Mouse (Mus musculus): Measurements from ENCODE around the gene Endod1. TPM values are rescaled to one million over a fixed set of nuclear protein-coding genes. Genes with fewer than 3 reads are reported as not detected.
A peak's percentile ranks its signal among the peaks of the same experiment; 100 is the strongest.

Endod1 gene
- polyA plus RNA-seq (2015; fragmentation: Nextera tagmentation; extraction: Ambion mirVana): 21.3 and 26.3 TPM in 2 replicates

DNA sequence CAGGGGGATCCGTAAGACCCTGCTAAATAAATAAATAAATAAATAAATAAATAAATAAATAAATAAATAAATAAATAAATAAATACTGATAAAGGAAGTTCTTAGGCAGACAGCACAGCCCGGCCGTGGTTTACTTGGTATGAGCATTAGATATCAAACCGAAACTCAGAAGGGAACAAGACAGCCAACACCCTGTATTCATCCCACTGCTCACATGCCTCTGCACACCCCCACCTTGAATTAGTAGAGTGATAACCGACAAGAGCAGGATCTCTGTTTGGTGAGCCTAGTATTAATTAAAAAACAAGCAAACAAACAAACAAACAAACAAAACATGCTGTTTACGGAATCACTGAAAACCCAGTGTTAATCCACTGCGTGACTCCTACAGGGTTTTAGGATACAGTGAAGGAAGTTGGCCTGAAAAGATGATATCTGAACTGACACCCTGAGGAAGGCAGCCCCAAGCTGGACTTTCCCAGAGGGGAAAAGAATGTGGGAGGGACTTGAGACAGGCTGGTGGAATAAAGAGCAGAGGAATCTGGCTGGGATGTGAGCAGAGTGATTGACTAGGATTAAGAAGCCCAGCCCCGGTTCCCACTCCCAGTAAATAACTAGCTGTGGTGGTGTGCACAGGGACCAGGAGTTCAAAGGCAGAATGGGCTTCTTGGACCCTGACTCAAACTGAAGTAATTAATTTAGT, at the start of gene Endod1:
Endod1 (minus strand) TSS at position 155 of the 703 bp plus-strand sequence.
- Histone ChIP-seq H3K4me3 (replicated peaks) (peak within 1 kb of the TSS; percentile 76), H3K9ac (peak within 1 kb of the TSS; percentile 76), H3K4me1 (peaks cover 22% of the 10 kb centered on the region), H3K27me3 (replicated peaks) (no peaks in the 10 kb centered on the region), H3K4me2 (peak within 1 kb of the TSS; percentile 95), H3K27ac (peak within 1 kb of the TSS; percentile 87), H3K9me3 (no peaks in the 10 kb centered on the region), H3K36me3 (no peaks in the 10 kb centered on the region)
- ATAC-seq (ENCODE audit: insufficient read depth, low FRiP score, low read depth): peak; percentile 53
- 5% methylated on average over 8 of the region's 8 CpGs for WGBS

DNA sequence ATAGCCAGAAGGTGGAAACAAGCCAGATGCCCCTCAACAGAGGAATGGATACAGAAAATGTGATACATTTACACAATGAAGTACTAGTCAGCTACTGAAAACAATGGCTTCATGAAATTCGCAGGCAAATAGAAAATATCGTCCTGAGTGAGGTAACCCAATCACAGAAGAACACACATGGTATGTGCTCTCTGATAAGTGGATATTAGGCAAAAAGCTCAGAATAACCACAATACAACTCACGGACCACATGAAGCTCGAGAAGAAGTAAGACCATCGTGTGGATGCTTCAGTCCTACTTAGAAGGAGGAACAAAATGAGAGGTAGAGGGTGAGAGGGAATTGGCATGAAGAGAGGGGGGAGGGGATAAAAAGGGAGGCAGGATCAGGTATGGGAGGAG, 27.8 kb upstream of the Endod1 start:
- Histone ChIP-seq H3K9me3 (no peaks in the 10 kb centered on the region), H3K36me3 (no peaks in the 10 kb centered on the region), H3K4me2 (no peak overlapping the region), H3K27ac (no peak overlapping the region), H3K27me3 (replicated peaks) (no peaks in the 10 kb centered on the region), H3K4me1 (no peaks in the 10 kb centered on the region), H3K9ac (no peak overlapping the region), H3K4me3 (replicated peaks) (no peak overlapping the region)
- WGBS: 88% methylated on average over 5 of the region's 5 CpGs
- ATAC-seq (ENCODE audit: insufficient read depth, low FRiP score, low read depth): no peak

DNA sequence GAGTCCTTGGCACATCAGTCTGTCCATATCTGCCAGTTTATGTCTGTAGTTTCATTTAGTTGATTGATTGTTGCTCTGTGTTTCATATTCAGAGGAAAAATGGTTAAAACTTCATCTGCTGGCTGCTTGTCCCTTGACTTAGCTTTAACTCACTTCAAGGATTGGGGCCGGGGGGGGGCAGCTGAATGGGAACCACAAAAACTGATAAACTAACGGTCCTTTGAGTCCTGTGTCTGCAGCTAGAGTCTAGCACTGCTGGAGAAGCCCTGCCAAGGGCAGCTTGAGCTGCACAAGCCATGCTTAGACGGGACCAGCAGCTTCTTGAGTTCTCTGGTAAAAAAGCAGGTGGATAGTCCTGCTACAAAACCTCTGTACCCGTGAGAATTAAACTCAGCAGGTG, 26.7 kb upstream of the Endod1 start:
- Histone ChIP-seq H3K4me2 (no peak overlapping the region), H3K4me1 (no peaks in the 10 kb centered on the region), H3K27me3 (replicated peaks) (no peaks in the 10 kb centered on the region), H3K9ac (no peak overlapping the region), H3K9me3 (no peaks in the 10 kb centered on the region), H3K27ac (no peak overlapping the region), H3K36me3 (no peaks in the 10 kb centered on the region), H3K4me3 (replicated peaks) (no peak overlapping the region)
- 58% methylated on average over 4 of the region's 4 CpGs for WGBS
- no peak for ATAC-seq (ENCODE audit: insufficient read depth, low FRiP score, low read depth)

DNA sequence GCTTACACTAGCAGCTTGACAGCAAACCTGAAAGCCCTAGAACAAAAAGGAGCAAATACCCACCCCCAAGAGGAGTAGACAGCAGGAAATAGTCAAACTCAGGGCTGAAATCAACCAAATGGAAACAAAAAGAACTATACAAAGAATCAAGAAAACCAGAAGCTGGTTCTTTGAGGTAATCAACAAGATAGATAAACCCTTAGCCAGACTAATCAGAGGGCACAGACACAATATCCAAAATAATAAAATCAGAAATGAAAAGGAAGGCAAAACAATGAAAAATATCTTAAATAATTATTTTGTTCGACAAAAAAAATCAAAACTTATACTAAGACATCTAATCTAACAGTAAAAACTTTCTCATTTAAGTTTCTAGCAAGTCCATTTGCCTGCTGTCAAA, 24.7 kb upstream of the Endod1 start:
- Histone ChIP-seq H3K27ac (no peak overlapping the region), H3K4me1 (no peaks in the 10 kb centered on the region), H3K27me3 (replicated peaks) (no peaks in the 10 kb centered on the region), H3K4me3 (replicated peaks) (no peak overlapping the region), H3K9ac (no peak overlapping the region), H3K4me2 (no peak overlapping the region), H3K36me3 (no peaks in the 10 kb centered on the region), H3K9me3 (no peaks in the 10 kb centered on the region)
- 83% methylated on average over 1 of the region's 1 CpGs for WGBS
- ATAC-seq (ENCODE audit: insufficient read depth, low FRiP score, low read depth): no peak

DNA sequence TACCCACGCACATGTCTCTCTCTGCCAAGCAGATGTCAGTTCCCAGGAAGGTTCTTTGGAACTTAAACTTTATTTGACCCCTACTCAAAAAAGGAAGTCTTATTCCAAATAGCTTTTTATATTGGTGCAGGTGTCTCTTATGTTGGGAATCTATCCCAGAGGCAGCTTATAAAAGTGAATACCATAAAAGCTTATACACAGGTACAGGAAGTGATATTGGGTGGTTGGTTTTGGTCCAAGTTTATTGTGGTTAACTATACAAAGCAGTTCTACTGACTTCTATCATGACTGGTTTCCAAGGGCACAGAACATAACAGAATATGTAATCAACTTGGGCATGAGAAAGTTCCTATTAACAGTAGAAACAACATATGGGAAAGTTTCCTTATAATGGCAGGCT, 20.8 kb upstream of the Endod1 start:
- ATAC-seq (ENCODE audit: insufficient read depth, low FRiP score, low read depth): no peak
- no peaks in the 10 kb centered on the region for H3K9me3 ChIP-seq
- H3K4me2 ChIP-seq: no peak overlapping the region
- H3K36me3 ChIP-seq: no peaks in the 10 kb centered on the region
- no peak overlapping the region for H3K27ac ChIP-seq
- 69% methylated on average over 1 of the region's 1 CpGs for WGBS
- no peaks in the 10 kb centered on the region for H3K27me3 ChIP-seq (replicated peaks)
- no peak overlapping the region for H3K9ac ChIP-seq
- no peak overlapping the region for H3K4me3 ChIP-seq (replicated peaks)
- no peaks in the 10 kb centered on the region for H3K4me1 ChIP-seq

DNA sequence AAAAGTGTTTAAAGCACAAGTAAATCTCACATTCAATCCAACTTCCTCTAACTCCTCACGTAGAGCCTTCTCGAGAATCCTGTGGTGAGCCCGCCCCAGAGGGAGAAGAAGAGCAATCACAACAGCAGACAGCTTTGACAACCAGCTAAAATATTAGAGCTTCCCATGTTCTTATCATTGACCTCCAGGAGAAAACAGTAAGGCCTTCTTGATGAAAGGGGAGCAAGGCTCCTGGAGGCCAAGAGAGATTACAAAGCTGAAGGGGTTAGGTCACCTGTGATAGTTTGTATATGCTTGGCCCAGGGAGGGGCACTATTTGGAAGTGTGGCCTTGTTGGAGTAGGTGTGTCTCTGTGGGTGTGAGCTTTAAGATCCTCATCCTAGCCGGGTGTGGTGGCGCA, 19.1 kb upstream of the Endod1 start:
- Histone ChIP-seq H3K9me3 (no peaks in the 10 kb centered on the region), H3K36me3 (no peaks in the 10 kb centered on the region), H3K27me3 (replicated peaks) (no peaks in the 10 kb centered on the region), H3K27ac (no peak overlapping the region), H3K9ac (no peak overlapping the region), H3K4me3 (replicated peaks) (no peak overlapping the region), H3K4me2 (no peak overlapping the region), H3K4me1 (no peaks in the 10 kb centered on the region)
- no peak for ATAC-seq (ENCODE audit: insufficient read depth, low FRiP score, low read depth)
- 89% methylated on average over 5 of the region's 5 CpGs for WGBS

DNA sequence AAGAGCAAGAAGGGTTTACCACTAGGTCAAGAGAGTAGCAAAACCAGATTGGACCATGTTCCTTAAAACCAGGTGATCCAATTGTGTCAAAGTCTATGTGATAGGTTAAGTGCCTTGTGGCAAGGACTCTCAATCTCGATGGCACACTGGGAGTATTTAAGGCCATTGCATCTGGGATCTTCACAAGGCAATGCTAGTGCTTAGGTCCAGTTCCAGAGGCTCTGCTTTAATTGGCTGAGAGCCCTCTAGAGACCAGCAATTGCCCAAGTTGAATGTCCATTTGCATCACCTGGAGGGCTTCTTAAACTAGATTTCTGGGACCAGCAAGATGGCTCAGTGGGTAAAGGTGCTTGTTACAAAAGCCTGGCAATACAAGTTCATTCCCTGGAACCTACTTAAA, 17.6 kb upstream of the Endod1 start:
- WGBS: 95% methylated on average over 1 of the region's 1 CpGs
- no peak overlapping the region for H3K9ac ChIP-seq
- H3K27ac ChIP-seq: no peak overlapping the region
- ATAC-seq (ENCODE audit: insufficient read depth, low FRiP score, low read depth): no peak
- no peak overlapping the region for H3K4me3 ChIP-seq (replicated peaks)
- H3K4me2 ChIP-seq: no peak overlapping the region
- H3K36me3 ChIP-seq: no peaks in the 10 kb centered on the region
- no peaks in the 10 kb centered on the region for H3K4me1 ChIP-seq
- no peaks in the 10 kb centered on the region for H3K27me3 ChIP-seq (replicated peaks)
- no peaks in the 10 kb centered on the region for H3K9me3 ChIP-seq

DNA sequence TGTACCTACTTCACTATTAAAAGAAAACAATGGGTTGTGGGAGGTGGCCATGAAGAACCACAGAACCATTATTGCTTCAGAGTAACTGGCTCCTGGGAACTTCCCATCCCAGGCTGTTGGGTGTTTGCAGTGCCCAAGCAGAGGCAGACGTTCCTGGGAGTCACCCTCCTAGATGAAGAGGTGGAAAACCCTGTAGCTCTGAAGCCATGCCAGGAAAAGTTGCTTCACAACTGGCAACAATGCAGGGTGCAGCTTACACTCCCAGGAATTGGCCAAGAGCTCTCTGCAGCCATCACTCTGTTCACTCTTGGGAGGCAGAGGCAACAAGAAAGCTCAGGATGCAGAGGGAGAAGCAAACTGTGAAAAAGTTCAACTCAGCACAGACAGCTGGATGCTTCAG, 16.8 kb upstream of the Endod1 start:
- no peaks in the 10 kb centered on the region for H3K27me3 ChIP-seq (replicated peaks)
- H3K36me3 ChIP-seq: no peaks in the 10 kb centered on the region
- H3K9ac ChIP-seq: no peak overlapping the region
- no peak overlapping the region for H3K27ac ChIP-seq
- H3K4me1 ChIP-seq: no peaks in the 10 kb centered on the region
- no peak overlapping the region for H3K4me3 ChIP-seq (replicated peaks)
- 52% methylated on average over 1 of the region's 1 CpGs for WGBS
- H3K9me3 ChIP-seq: no peaks in the 10 kb centered on the region
- no peak overlapping the region for H3K4me2 ChIP-seq
- ATAC-seq (ENCODE audit: insufficient read depth, low FRiP score, low read depth): no peak

DNA sequence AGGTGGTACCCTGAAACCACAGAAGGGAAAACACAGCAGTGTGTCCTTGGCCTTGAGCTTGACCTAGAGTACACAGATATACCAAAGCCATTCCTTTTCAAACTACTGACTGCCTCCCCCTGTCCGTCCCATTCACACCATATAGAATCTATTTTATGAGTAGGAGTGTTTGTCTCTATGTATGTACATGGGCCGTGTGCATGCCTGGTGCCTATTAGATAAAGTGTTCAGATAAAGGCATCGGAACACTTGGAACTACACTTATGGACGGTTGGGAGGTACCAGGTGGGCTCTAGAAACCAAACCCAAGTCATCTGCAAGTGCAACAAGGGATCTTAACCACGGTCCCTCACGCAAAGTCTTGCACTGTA, 16.1 kb upstream of the Endod1 start:
- ATAC-seq (ENCODE audit: insufficient read depth, low FRiP score, low read depth): no peak
- Histone ChIP-seq H3K4me1 (no peaks in the 10 kb centered on the region), H3K4me3 (replicated peaks) (no peak overlapping the region), H3K36me3 (no peaks in the 10 kb centered on the region), H3K27ac (no peak overlapping the region), H3K27me3 (replicated peaks) (no peaks in the 10 kb centered on the region), H3K4me2 (no peak overlapping the region), H3K9ac (no peak overlapping the region), H3K9me3 (no peaks in the 10 kb centered on the region)
- WGBS: 91% methylated on average over 6 of the region's 6 CpGs

DNA sequence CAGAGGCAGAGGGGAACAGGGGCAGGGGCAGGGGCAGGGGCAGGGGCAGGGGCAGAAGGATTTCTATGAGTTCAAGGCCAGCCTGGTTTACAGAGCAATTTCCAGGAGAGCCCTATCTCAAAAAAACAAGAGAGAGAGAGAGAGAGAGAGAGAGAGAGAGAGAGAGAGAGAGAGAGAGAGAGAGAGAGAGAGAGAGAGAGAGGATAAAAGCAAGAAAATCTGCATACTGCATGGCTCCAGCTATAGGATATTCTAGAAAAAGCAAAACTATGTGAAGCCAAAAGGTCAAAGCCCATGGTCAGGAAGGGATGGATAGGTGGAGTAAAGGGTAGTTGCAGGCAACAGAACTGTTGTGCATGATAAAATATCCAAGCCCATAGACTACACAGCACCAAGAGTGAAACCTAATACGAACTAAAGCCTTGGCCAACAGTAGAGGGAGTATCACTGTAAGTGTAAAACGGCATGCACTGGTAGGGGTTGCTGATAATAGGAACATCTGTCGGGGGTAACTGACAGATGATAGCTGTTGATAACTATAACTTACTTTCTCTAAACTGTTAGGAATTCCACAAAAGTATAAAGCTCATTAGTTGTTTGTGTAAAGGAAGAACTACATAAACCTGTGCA, 15.6 kb upstream of the Endod1 start:
- Histone ChIP-seq H3K4me3 (replicated peaks) (no peak overlapping the region), H3K9ac (no peak overlapping the region), H3K27ac (no peak overlapping the region), H3K36me3 (no peaks in the 10 kb centered on the region), H3K4me2 (no peak overlapping the region), H3K4me1 (no peaks in the 10 kb centered on the region), H3K27me3 (replicated peaks) (no peaks in the 10 kb centered on the region), H3K9me3 (no peaks in the 10 kb centered on the region)
- ATAC-seq (ENCODE audit: insufficient read depth, low FRiP score, low read depth): no peak
- 67% methylated on average over 3 of the region's 3 CpGs for WGBS

DNA sequence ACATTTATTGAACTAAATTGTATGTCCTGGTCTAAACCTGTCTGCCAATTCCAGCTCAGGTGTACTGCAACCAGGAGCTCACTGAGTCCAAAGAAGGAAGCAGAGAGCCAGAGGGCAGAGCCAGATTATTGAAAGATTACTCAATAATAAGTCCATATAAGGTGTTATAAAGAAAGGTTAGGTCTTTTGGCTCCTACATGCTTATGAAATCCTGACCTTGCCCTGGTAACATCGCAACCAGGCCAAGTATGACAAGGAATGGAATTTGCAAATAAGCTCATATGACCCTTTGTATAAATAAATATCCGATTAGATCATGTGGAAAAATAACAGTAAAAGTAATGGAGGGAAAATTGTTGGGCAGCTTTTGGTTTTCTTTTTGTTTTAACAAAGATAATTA, 14.8 kb upstream of the Endod1 start:
- ATAC-seq (ENCODE audit: insufficient read depth, low FRiP score, low read depth): no peak
- H3K27me3 ChIP-seq (replicated peaks): no peaks in the 10 kb centered on the region
- no peak overlapping the region for H3K4me2 ChIP-seq
- no peaks in the 10 kb centered on the region for H3K4me1 ChIP-seq
- no peak overlapping the region for H3K9ac ChIP-seq
- H3K36me3 ChIP-seq: no peaks in the 10 kb centered on the region
- H3K4me3 ChIP-seq (replicated peaks): no peak overlapping the region
- 62% methylated on average over 2 of the region's 2 CpGs for WGBS
- H3K27ac ChIP-seq: no peak overlapping the region
- H3K9me3 ChIP-seq: no peaks in the 10 kb centered on the region

DNA sequence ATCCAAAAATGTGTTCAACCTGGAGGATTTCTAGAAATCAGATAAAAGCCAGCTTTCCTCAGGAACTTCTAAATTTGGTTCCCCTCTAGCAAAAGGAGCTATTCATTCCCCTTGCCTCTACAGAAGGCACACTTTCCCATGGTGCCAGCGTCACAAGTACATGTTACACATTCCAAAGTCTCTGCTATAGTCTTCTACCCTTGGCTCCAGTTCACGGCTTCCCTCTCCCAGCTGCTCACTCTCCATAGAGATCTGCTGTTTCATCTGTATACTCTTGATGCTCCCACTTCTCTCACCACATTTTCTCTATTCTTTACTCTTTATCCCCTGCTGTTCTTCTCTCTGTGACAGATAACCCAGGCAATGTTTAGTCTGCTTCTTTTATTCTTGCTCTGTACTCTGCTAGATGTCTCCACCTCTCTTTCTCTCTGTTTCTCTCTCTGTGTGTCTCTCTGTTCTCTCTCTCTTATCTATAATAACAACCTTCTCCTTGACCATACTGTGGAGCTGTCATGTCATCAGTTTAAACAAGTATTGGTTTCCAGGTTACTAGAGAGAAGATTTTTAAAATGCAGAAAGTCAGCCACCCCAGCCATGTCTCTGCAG, 13.8 kb upstream of the Endod1 start:
- no peak overlapping the region for H3K9ac ChIP-seq

More for the DNA sequence above, 13.8 kb upstream of the Endod1 start:
- H3K9me3 ChIP-seq: no peaks in the 10 kb centered on the region
- no peak overlapping the region for H3K4me3 ChIP-seq (replicated peaks)
- H3K4me1 ChIP-seq: no peaks in the 10 kb centered on the region
- WGBS: 42% methylated on average over 2 of the region's 2 CpGs
- H3K4me2 ChIP-seq: no peak overlapping the region
- H3K27ac ChIP-seq: no peak overlapping the region
- no peaks in the 10 kb centered on the region for H3K27me3 ChIP-seq (replicated peaks)
- ATAC-seq (ENCODE audit: insufficient read depth, low FRiP score, low read depth): no peak
- no peaks in the 10 kb centered on the region for H3K36me3 ChIP-seq

Data from stomach, embryonic 15.5 days (tissue).